8 mouse cellular contexts compared by ENCODE assay signal in genomic region chr1:134955050-134955636, GRCm38 (mm10). TPM values are rescaled to one million over a fixed set of nuclear protein-coding genes. Genes with fewer than 3 reads are reported as not detected.
DNase-seq lines count a peak whose midpoint lies in the region; ATAC-seq lines count a peak whose summit lies in the region.

No protein-coding gene starts in this region.

- H3K4me1 ChIP-seq in liver, embryonic 16.5 days (ENCODE audit: control insufficient read depth, low read depth, low read length) = peaks cover 9% of the 10 kb centered on the region

- intact Hi-C loops in left cerebral cortex, postnatal 14 days (cut with DNase I) = loop anchor here (10.0 kb wide), 1 partner anchor 90 kb away; no protein-coding TSS in a partner anchor

- DNase-seq in kidney, adult 9 months = peak; percentile 19
- no peak for DNase-seq in kidney, postnatal 4 days
- peak; percentile 20 for DNase-seq in adipocyte (ENCODE audit: low spot score)
- peak; percentile 24 for DNase-seq in splenic B cell, adult 2 months (ENCODE audit: low read depth, low spot score)
- no peak for DNase-seq in gastrocnemius, postnatal 4 days (ENCODE audit: low spot score in 2 of 2)
- no peak for DNase-seq in left cerebral cortex, postnatal 14 days (ENCODE audit: low spot score in 2 of 2)

- peak overlapping the region; percentile 94 for H3K9ac ChIP-seq in liver, embryonic 16.5 days (ENCODE audit: low read depth, low read length)

- ATAC-seq in granulocyte monocyte progenitor cell, adult 5-6 weeks (replicated peaks; ENCODE audit: poor library complexity, severe bottlenecking) = 0 out of 2 replicates have a peak, but pooled peaks have one; percentile 3
- no peak for ATAC-seq in liver, embryonic 16.5 days (ENCODE audit: low read depth)

- H3K27me3 ChIP-seq in liver, embryonic 16.5 days (ENCODE audit: control insufficient read depth, insufficient read depth, low read depth, low read length) = no peaks in the 10 kb centered on the region
- H3K27me3 ChIP-seq in splenic B cell, adult 2 months (ENCODE audit: control insufficient read depth, insufficient read depth, low read length, poor library complexity, severe bottlenecking) = no peaks in the 10 kb centered on the region

- H3K36me3 ChIP-seq in liver, embryonic 16.5 days (ENCODE audit: control insufficient read depth, insufficient read depth) = no peaks in the 10 kb centered on the region
- no peaks in the 10 kb centered on the region for H3K36me3 ChIP-seq in splenic B cell, adult 2 months (ENCODE audit: control insufficient read depth, insufficient read depth, low read length, poor library complexity, severe bottlenecking)

- H3K9me3 ChIP-seq in liver, embryonic 16.5 days (replicated peaks; ENCODE audit: control insufficient read depth, low read length) = no peaks in the 10 kb centered on the region

- H3K4me3 ChIP-seq in liver, embryonic 16.5 days (ENCODE audit: low read depth, low read length) = peak overlapping the region; percentile 81

- WGBS in liver, embryonic 16.5 days (ENCODE audit: insufficient replicate concordance) = 4% methylated on average over 16 of the region's 16 CpGs

- peak overlapping the region; percentile 86 for H3K4me2 ChIP-seq in liver, embryonic 16.5 days (ENCODE audit: low read depth, low read length)

- H3K27ac ChIP-seq in liver, embryonic 16.5 days (ENCODE audit: low read length) = peak overlapping the region; percentile 76

RNA-seq across cellular contexts. Expression of gene Ppp1r12b, which starts 0.6 kb away (rescaled TPM):
- total RNA-seq in granulocyte monocyte progenitor cell, adult 5-6 weeks (2014; fragmentation: Nextera tagmentation) = 2.8 and 6.2 TPM in 2 replicates
- 6.1 and 6.3 TPM in 2 replicates for total RNA-seq in granulocyte monocyte progenitor cell, adult 5-6 weeks (2017)
- 1.6 and 2.4 TPM in 2 replicates for polyA plus RNA-seq in liver, embryonic 16.5 days (2015; fragmentation: Nextera tagmentation; extraction: Ambion mirVana)
- total RNA-seq in gastrocnemius, postnatal 4 days (2021) = 100 to 1,000 TPM; 181 to 205 TPM
- total RNA-seq in left cerebral cortex, postnatal 14 days (2021) = 10 to 100 TPM; 77.8 to 81.7 TPM

RNA-seq across cellular contexts. Expression of gene Ube2t, which starts 7.2 kb away (rescaled TPM):
- total RNA-seq in granulocyte monocyte progenitor cell, adult 5-6 weeks (2014; fragmentation: Nextera tagmentation) = 36.6 and 46.7 TPM in 2 replicates
- 12.2 and 14.9 TPM in 2 replicates for total RNA-seq in granulocyte monocyte progenitor cell, adult 5-6 weeks (2017)
- polyA plus RNA-seq in liver, embryonic 16.5 days (2015; fragmentation: Nextera tagmentation; extraction: Ambion mirVana) = 27.9 and 31.8 TPM in 2 replicates
- total RNA-seq in gastrocnemius, postnatal 4 days (2021) = 1 to 10 TPM; 9.2 to 9.5 TPM
- 1 to 10 TPM; 2.7 to 3.4 TPM for total RNA-seq in left cerebral cortex, postnatal 14 days (2021)

Comparison
In these comparisons a context has a peak if more than half of its experiments do, and no peak if none do; other contexts are left out.
1. DNase-seq: peak in kidney, adult 9 months (single experiment), adipocyte (single experiment) and splenic B cell, adult 2 months (single experiment); none in kidney, postnatal 4 days (0 of 2), gastrocnemius, postnatal 4 days (0 of 2) and left cerebral cortex, postnatal 14 days (0 of 2).
2. RNA of gene Ppp1r12b, which starts 0.6 kb away (total RNA-seq): 181 to 205 TPM in gastrocnemius, postnatal 4 days and 77.8 to 81.7 TPM in left cerebral cortex, postnatal 14 days; 2.8 to 6.3 TPM in granulocyte monocyte progenitor cell, adult 5-6 weeks; every median in the first group is over 10 times any median in the second.